Mouse (Mus musculus): ENCODE data around the gene Pakap.

Gene Pakap

DNA sequence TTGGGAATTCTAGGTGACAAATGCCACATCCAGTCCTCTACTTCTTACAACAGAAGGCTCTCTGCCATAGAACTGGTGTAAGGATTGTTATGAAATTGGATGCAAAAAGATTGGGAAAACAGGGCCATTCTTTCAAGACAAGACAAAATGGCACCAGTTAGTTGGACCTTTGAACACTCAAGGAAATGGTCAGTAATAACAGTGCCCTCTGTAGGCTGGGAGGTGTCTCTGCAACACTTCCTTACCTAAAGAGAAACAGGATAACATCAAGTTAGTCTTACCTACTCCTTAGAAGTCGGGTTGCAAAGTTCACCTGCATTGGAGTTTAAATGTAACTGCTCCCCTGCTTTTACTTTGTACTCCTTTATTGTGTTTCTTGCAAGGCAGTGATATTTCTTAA lies 151.4 kb downstream of the Pakap start:
- DNase-seq (ENCODE audit: low spot score): no peak

DNA sequence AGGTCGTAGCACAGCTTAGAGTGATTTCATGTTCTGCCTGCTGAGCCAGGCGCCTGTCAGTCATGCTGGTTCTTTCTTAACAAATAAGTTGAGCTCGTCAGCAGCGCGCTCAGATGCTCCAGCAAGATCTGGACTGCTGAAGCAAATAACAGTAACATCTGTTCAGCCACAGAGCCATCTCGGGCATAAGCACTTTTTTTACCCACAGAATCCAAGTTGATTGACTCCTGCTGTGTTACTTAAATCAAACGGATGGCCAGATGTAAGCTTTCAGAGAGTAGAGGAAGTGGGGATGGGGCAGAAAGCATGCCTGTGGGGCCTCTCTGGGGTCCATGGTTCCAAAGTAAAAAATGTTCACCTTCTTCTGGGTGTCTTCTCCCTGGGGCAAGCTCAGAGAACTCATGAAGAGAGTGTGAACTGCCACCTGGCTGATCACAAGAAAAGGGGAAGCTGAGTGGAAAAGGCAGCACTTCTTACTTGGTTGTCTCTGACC lies 152.9 kb downstream of the Pakap start:
- DNase-seq (ENCODE audit: low spot score): no peak

DNA sequence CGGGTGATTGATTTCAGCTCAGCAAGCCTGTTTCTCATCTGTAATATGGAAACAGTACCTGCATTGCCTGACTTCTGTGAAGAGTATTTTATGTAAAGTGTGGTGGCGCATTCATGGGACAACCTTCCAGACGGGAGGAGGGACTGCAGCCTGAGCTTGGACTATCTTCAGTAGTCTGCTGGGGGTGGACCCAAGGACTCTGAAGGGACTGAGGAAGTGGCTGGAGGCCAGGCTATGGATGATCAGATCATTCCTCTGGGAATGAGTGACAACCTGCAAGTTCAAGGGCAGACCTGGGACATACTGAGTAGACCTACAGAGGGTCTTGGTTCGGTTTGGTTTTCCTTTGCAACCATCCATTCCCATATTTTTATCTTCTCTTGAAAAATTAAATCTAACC lies 154.3 kb downstream of the Pakap start:
- DNase-seq (ENCODE audit: low spot score): no peak

DNA sequence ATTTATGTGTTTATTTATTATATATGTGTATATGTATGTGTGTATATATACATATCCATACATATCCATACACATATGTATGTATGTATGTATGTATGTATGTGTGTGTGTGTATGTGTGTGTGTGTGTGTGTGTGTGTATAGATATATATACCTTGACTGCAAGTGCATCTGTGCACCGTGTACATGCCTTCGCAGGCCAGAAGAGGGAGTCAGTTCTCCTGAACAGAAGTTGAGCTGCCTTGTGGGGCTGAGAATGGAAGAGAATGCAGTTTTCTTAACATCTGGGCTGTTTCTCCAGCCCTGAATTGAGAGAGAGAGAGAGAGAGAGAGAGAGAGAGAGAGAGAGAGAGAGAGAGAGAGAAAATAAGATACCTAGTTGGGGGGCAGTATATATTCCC lies 155.7 kb downstream of the Pakap start:
- DNase-seq (ENCODE audit: low spot score): no peak

DNA sequence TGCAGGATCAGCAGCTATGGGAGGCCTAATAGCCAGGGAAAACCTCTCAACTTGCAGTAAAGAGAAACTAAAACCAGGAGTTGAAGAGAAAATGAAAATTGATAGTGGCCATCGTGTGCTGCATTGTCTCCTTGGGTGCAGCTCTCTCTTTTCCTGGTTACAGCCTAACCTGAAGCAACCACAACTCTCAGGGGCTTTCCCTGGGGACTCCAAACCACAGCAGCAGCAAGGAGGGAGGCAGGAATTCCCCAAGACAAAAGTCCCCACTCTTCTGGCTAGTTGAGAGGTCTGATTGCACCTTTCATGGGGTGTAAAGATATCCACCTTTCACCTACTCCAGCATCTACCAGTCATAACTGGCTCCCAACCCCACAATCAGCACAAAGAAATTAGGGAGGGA lies 157.6 kb downstream of the Pakap start:
- no peak for DNase-seq (ENCODE audit: low spot score)

DNA sequence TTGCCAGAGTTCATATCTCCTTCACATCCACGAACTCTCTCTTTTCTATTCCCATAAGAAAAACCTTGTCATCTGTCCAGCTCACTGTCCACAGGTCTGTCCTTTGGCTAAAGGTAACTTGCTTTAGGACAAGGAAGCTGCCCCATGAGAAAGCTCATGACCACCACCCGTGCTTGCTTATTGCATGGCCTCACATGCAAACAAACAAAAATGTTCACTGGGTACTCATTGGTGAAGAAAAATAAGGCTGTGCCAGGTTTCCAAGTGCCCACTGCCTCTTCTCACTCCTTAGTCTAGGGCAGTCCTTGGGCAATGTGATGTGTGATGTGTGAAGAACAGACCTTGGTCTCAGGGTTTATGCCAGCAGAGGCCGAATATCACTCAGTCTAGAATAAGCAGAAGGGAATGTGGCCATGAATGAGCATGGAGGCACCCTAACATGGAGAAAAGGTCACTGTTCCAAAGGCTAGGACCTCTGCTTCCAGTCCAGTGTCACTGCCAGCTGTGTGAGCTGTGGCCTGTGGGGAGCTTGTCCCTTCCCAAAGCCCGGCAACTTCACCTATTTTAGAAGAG lies 160.7 kb downstream of the Pakap start:
- no peak for DNase-seq (ENCODE audit: low spot score)

DNA sequence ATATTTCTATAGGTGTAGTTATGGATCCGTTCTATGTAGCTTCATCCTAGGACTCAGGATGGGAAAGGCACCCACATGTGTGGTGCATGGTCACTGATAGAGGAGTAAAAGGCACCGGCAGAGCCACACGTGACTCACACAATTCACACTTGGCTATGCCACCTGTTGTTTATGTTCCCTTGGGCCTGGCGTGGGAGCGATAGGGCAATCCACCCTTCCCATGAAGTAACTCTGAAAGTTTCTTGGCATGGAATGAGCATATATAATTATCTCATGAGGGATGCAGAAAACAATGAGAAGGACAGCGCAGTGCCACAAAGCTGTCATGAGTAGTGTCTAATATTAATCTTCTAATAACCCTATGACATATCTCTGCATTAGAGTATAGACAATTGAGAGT lies 162.1 kb downstream of the Pakap start:
- DNase-seq (ENCODE audit: low spot score): no peak

DNA sequence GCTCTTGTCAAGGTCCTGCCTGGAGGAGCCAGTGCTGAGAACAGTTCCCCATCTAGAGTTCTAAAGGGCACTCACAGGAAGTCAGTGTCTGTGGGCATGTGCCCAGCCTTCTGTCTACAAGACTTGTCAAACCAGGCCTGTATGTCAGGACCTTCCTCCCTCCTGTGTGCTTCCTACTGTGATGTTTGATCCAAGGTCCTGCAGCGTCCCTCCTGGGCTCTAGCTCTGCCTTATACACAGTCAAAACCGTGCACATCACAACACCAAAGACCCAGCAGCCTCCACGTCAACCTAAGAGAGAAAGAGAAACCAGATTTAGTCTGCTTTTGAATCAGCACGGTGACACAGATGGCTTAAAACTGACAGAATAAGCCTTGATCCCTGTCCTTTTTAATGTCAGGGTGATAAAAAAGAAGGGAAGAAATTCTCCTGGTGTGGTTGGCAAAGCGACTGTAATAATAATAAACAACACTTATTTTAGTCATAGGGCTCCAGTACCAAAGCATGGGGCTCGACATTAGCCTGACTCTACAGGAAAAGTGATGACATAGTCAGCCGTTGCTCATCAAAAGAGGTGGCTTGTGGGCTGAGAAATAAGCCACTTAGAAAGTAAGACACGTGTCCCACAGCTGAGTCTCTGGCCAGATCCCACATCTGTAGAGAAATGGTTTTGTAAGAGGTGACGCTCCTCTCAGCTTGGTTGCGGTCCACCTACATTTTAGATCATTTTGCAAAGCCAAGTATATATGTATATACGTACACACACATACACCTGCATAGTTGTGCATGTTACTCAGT lies 163.0 kb downstream of the Pakap start:
- DNase-seq (ENCODE audit: low spot score): no peak

DNA sequence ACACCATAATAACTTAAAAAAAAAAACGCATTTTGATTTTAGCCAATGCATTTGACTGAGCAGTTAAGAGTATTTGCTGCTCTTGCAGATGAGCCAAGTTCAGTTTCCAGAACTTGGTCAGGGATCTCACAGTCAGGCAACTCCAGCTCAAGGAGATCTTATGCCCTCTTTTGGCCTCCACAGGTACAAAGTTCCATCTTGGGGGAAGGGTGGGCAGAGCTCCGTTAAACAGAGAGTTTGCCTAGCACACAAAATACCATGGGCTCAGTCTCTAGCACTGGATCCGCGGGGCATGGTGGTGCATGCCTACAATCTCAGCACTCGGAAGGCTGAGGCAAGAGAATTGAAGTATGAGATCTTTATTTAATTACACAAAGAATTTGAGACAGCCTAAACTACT lies 164.4 kb downstream of the Pakap start:
- DNase-seq (ENCODE audit: low spot score): no peak

DNA sequence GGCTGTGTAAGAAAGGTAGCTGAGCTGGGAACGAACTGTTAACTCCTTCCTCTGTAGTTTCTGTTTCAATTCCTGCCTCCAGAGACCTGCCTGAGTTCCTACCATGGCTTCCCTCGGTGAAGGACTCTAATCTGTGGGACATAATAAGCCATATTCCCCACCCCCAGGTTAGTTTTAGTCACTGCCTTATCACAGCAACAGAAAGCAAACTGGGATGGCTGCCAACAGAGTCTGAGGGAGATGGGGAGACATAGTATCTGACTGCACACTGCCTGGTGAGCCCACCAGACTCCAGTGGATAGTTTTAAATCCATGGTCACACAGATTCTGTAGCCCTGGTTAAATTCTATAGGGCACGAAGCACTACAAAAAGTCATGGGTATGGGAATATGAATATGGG lies 165.5 kb downstream of the Pakap start:
- no peak for DNase-seq (ENCODE audit: low spot score)

DNA sequence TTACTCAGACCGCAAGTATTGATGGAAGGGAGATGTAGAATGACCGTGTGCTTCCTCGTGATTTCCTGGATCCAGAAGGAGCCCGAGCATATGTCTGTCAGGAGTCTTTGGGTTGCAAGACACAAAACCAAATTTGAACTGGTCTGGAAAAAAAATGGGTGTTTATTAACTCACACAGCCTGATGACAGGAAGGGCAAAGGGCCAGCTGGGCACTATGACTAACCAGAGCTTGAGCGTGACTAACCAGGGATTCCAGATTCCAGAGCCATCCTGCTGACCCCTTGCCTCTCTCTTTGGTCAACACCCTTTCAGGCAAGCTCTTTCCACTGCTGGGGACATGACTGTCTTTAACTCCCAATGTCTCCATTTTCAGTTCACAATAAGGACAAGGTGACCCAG lies 167.4 kb downstream of the Pakap start:
- peak; percentile 50 for DNase-seq (ENCODE audit: low spot score)

DNA sequence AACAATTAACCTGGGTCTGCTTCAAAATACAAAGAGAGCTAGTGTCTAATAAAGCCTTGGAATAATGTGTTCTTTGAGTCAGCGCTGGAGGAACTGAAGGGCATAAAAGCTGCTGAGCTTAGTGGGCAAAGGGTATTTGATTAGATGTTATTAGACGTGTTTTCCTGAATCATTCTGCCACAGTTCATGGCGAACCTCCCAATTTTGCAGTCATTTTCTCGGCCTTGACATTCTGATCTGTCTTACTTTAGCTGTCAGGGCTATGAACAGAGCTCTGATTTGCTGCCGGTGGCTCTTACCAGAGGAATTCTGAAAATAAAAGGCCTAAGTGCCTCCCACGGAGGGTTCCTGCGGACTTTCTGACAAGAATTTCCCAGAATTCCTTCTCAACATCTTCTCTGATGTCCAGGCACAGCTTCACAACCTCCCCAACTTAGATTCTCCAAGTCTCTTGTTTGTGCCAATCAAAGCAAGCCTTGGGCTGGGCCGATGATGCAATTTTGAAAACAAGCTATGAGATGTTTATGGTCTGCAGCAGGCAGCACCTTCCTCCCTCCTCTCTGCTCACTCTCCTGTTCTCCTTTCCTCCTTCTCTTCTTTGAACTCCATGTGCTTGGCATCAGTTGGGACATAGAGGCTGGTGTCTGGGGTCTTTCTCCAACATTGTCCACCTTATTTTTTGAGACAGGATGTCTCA lies 171.0 kb downstream of the Pakap start:
- DNase-seq (ENCODE audit: low spot score): no peak

DNA sequence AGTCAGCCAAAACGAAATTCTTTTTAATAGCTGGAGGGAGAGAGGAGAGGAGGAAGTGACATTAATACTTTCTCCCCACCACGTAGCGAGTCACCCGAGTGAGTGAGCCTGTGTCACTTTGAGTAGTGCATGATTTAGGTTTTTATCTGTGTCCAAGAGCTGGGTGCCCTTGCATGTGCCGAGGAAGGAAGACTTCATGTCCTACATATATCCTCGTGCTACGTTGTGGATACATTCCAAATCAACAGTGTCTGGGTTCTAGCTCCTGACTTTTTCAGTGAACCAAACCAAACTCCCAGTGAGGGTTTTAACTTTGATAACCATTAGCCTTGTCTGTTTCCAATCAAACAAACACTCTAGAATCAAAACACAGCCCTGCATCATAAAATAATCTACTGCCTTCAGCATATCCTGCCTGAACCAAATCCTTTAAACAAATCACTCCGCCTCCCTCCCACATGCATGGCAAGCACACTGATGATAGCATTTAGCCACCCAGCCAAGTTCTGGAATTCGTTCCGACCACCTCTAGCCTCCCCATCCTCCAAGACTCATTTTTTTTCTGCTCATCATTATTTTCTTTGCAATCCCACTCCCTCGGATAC lies 175.4 kb downstream of the Pakap start:
- DNase-seq (ENCODE audit: low spot score): no peak

DNA sequence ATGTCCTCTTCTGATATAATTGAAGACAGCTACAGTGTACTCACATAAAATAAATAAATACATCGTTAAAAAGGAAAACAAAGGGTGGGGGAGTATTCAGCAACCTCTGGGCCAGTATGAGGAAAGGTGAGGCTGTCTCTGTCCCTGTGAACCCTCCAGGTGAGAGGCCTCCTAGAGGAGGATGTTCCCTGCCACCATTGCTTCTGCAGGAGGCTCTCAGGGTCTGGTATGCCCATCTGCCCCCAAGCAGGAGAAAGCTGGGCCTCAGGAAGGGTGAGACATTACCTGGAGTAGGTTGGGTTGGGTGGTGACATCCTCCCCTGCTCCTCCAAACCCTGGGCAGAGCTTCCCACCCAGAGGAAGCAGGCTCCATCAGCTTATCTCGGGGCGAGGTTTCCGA lies 182.7 kb downstream of the Pakap start:
- DNase-seq (ENCODE audit: low spot score): no peak

DNA sequence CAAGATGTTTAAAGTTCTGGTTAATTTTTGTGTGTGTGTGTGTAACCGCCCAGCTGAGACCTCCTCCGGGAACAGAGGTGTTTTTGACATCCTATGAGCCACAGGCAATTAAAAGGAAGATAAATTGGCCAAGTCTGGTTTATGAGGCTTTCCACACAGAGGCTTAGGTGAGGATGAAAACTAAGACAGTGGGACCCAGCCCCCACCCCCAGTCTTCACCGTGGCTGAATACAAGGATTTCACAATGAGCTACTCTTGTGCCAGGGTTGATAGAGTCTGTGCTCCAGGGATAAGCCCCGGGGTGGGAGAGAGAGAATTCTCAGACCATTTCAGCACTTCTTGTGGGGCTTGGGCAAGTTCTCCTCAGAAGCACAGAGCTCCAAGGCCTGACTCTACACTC lies 183.1 kb downstream of the Pakap start:
- DNase-seq (ENCODE audit: low spot score): no peak

DNA sequence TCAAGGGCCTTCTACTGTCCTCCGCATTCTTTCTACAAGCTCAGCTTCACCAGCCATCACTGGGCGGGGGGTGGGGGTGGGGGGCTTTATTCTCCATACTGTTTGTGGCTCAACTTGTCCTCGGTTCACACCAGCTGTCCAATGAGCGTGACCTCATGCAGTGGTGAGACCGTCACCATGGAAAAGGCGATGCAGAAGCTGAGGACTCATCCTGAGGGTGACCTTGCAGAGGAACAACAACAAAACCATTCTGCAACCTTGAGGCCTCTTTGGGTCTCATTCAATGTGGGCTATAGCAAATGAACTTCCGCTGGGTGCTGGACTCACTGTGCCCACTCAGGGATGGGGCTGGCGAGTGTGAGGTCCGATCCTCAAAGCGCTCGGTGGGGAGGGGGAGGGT lies 183.6 kb downstream of the Pakap start:
- no peak for DNase-seq (ENCODE audit: low spot score)

DNA sequence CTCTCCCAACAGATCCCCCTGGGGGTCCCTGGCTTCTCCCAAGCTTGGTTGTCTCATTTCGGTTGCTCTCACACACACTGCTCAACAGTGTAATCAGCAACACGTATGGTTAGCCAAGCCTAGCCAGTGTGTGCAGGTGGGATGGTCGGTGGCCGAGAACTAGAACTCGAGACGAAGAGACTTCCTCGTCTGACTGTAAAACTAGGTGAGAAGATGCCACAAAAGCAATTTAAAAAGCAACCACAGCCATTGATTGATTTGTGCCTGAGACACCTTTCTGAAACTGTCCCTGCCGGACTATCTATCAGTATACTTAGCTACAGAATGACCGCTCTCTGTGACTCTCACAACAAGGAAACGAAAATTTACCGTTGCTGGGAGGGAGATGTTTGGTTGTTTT lies 187.1 kb downstream of the Pakap start:
- DNase-seq (ENCODE audit: low spot score): no peak

DNA sequence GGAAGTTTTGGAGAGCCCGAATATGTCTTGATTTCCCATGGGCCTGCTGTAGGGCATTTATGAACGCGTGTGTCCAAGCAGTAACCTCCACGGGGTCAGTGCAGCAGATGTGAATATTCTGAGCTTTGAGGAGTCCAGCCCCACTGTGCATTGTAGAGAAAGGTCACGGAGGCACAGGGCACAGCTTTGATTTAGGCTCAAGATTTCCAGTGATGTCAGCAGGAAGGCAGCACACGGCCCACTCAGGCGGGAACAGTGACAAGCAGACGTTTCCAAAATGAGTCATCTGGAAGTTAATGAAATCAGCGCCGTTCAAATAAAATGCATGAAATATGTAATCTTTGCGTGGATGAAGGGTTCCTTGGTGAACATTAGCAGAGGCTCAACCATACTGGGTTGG lies 190.0 kb downstream of the Pakap start:
- no peak for DNase-seq (ENCODE audit: low spot score)

DNA sequence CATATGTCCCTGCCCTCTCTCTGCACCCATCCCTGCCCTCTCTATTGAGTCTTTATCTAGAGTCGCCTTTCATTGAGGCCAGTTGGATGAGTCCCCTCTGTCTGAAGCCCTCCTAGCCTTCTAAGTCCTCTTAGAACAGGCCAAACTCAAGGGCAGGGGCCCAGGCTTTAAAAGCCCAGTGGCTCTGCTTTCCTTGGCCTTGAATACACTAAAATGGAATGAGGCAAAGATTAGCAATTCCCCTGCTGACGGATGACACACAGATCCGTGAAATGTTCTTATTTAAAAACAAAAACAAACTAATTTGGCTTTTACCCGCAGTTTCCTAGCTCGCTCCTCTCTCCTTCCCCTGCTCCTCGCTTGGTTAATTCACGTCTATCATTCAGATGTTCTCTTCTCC lies 194.4 kb downstream of the Pakap start:
- DNase-seq (ENCODE audit: low spot score): no peak

DNA sequence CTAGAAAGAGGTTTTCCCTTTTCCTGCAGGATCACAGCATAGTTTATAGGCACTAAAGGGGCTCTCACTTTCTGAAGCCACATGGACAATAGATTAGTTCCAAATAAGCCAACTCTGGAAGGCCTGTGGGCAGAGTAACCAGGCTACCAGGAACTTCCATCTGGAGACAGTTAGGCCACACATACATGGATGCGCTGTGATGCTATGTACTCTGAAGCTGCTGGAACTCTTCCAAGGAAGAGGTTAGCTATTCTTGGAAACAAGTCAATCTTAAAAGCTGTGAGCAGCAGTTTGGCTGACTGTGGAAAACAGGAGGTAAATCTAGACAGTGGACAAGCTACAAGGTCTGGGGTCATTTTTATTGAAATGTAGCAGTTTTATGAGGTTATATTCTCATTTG lies 196.4 kb downstream of the Pakap start:
- DNase-seq (ENCODE audit: low spot score): no peak

DNA sequence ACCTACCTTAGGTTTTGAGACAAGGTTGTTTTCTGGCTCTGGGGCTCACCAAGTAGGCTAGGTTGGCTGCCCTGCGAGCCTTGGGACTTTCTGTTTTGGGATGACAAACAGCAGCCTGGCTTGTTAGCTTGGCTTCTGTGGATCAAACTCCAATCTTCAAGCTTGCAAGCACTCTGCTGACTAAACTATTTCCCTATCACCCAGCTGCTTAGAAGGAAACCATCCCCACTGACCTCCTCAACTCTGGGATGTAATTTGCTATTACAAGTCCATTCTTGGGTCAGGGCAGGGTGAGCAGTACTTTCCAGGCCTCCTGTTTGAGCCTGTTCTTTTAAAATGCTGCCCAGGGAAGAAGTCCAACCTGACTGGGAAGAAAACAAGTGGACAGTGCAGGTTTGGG lies 196.9 kb downstream of the Pakap start:
- no peak for DNase-seq (ENCODE audit: low spot score)

DNA sequence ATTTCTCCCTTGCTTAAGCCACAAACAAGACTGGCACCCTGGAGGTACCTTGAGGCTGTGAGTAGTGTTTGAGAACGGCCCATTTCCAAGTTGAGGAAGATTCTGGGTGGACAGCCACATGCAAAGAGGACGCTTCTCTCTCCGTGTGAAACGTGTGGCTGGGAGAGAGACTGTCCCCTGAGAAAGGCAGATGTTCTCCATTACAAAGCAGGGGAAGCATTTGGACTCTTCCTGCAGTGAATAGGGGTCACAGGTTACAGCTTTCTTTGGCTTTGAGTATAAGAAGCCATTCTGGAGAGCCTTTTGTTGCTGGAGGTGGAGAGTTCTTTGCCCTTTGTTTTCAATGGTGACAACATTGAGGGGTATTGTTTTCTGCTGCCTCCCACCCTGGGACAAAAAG lies 197.8 kb downstream of the Pakap start:
- DNase-seq (ENCODE audit: low spot score): no peak

DNA sequence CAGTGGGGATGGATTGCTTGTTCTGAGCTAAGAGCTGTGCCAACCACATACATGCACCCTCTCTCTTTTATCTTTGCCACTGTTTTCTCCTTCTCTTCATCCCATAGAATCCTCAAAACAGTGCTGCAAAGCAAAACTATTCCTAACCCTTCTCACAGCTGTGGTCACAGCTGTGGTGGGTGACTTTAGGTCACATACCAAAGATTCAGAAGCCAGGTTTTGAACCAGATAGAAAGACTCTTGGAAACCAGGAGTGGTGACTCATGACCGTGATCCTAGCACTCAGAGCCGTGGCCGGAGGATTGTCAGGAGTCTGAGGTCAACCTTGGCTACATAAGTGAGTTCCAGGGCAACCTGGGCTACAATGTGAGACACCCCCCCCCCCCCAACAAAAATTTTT lies 201.0 kb downstream of the Pakap start:
- no peak for DNase-seq (ENCODE audit: low spot score)

All from urinary bladder, postnatal 14 days (tissue).